Mouse (Mus musculus): ENCODE measurements around the gene Popdc3. TPM values are rescaled to one million over a fixed set of nuclear protein-coding genes. Genes with fewer than 3 reads are reported as not detected.

Gene Popdc3
- polyA plus RNA-seq, 1 experiment from 2014 or later = 1.2 TPM

GRCm38 (mm10) chr10:45298503-45298902, 120.6 kb downstream of the Popdc3 start:
- no peaks in the 10 kb centered on the region for H3K36me3 ChIP-seq
- H3K27me3 ChIP-seq (ENCODE audit: low read depth, poor library complexity, severe bottlenecking) = no peaks in the 10 kb centered on the region
- H3K4me1 ChIP-seq = peaks cover 2% of the 10 kb centered on the region; the same call in 1 of the 2 replicates
- no peak overlapping the region for H3K4me3 ChIP-seq
- no peaks in the 10 kb centered on the region for H3K9me3 ChIP-seq (replicated peaks)
- WGBS = 90% methylated on average over 6 of the region's 6 CpGs
- DNase-seq (ENCODE audit: low spot score) = no peak
- no peak overlapping the region for H3K27ac ChIP-seq

GRCm38 (mm10) chr10:45299509-45299908, 121.6 kb downstream of the Popdc3 start:
- Histone ChIP-seq H3K36me3 (no peaks in the 10 kb centered on the region), H3K27me3 (ENCODE audit: low read depth, poor library complexity, severe bottlenecking) (no peaks in the 10 kb centered on the region), H3K27ac (no peak overlapping the region)

GRCm38 (mm10) chr10:45303315-45304036, 125.6 kb downstream of the Popdc3 start:
- no peak overlapping the region for H3K27ac ChIP-seq
- H3K4me3 ChIP-seq = no peak overlapping the region
- 51% methylated on average over 14 of the region's 14 CpGs for WGBS
- no peaks in the 10 kb centered on the region for H3K36me3 ChIP-seq
- no peaks in the 10 kb centered on the region for H3K27me3 ChIP-seq (ENCODE audit: low read depth, poor library complexity, severe bottlenecking)
- no peak for DNase-seq (ENCODE audit: low spot score)
- H3K4me1 ChIP-seq = peaks cover 6% of the 10 kb centered on the region; the same call in 1 of the 2 replicates
- no peaks in the 10 kb centered on the region for H3K9me3 ChIP-seq (replicated peaks)

More at GRCm38 (mm10) chr10:45299509-45299908, 121.6 kb downstream of the Popdc3 start:
- DNase-seq (ENCODE audit: low spot score) = no peak
- Histone ChIP-seq H3K4me1 (peaks cover 6% of the 10 kb centered on the region; the same call in 1 of the 2 replicates), H3K9me3 (replicated peaks) (no peaks in the 10 kb centered on the region), H3K4me3 (no peak overlapping the region)
- WGBS = 91% methylated on average over 4 of the region's 4 CpGs

GRCm38 (mm10) chr10:45305173-45305572, 127.3 kb downstream of the Popdc3 start:
- Histone ChIP-seq H3K4me1 (peaks cover 6% of the 10 kb centered on the region; the same call in 1 of the 2 replicates), H3K36me3 (no peaks in the 10 kb centered on the region), H3K27me3 (ENCODE audit: low read depth, poor library complexity, severe bottlenecking) (no peaks in the 10 kb centered on the region), H3K27ac (no peak overlapping the region), H3K9me3 (replicated peaks) (no peaks in the 10 kb centered on the region), H3K4me3 (no peak overlapping the region)
- 92% methylated on average over 5 of the region's 5 CpGs for WGBS
- no peak for DNase-seq (ENCODE audit: low spot score)

- no peak for DNase-seq (ENCODE audit: low spot score)
- H3K4me3 ChIP-seq = no peak overlapping the region
- 83% methylated on average over 5 of the region's 5 CpGs for WGBS
These were observed 133.2 kb downstream of the Popdc3 start for GRCm38 (mm10) chr10:45311129-45311528.

GRCm38 (mm10) chr10:45311624-45312023, 133.7 kb downstream of the Popdc3 start:
- WGBS = 81% methylated on average over 7 of the region's 7 CpGs
- H3K36me3 ChIP-seq = no peaks in the 10 kb centered on the region
- DNase-seq (ENCODE audit: low spot score) = no peak
- no peaks in the 10 kb centered on the region for H3K9me3 ChIP-seq (replicated peaks)
- no peaks in the 10 kb centered on the region for H3K27me3 ChIP-seq (ENCODE audit: low read depth, poor library complexity, severe bottlenecking)
- H3K27ac ChIP-seq = no peak overlapping the region; the same call in 1 of the 2 replicates
- H3K4me1 ChIP-seq = peaks cover 4% of the 10 kb centered on the region; the same call in 1 of the 2 replicates
- H3K4me3 ChIP-seq = no peak overlapping the region

More at GRCm38 (mm10) chr10:45311129-45311528, 133.2 kb downstream of the Popdc3 start:
- H3K36me3 ChIP-seq = no peaks in the 10 kb centered on the region
- H3K4me1 ChIP-seq = peaks cover 4% of the 10 kb centered on the region; the same call in 1 of the 2 replicates
- H3K27ac ChIP-seq = no peak overlapping the region; the same call in 1 of the 2 replicates
- H3K27me3 ChIP-seq (ENCODE audit: low read depth, poor library complexity, severe bottlenecking) = no peaks in the 10 kb centered on the region
- no peaks in the 10 kb centered on the region for H3K9me3 ChIP-seq (replicated peaks)

GRCm38 (mm10) chr10:45314865-45315264, 137.0 kb downstream of the Popdc3 start:
- WGBS = 93% methylated on average over 16 of the region's 16 CpGs
- Histone ChIP-seq H3K27me3 (ENCODE audit: low read depth, poor library complexity, severe bottlenecking) (no peaks in the 10 kb centered on the region), H3K4me1 (peaks cover 4% of the 10 kb centered on the region; the same call in 1 of the 2 replicates), H3K36me3 (no peaks in the 10 kb centered on the region), H3K4me3 (no peak overlapping the region), H3K9me3 (replicated peaks) (peaks cover 2% of the 10 kb centered on the region; the same call in 1 of the 2 replicates), H3K27ac (no peak overlapping the region)
- DNase-seq (ENCODE audit: low spot score) = no peak

- H3K27ac ChIP-seq = no peak overlapping the region
- 86% methylated on average over 5 of the region's 5 CpGs for WGBS
- H3K9me3 ChIP-seq (replicated peaks) = peaks cover 2% of the 10 kb centered on the region; the same call in 1 of the 2 replicates
- no peak overlapping the region for H3K4me3 ChIP-seq
- H3K4me1 ChIP-seq = no peaks in the 10 kb centered on the region
- H3K36me3 ChIP-seq = no peaks in the 10 kb centered on the region
- H3K27me3 ChIP-seq (ENCODE audit: low read depth, poor library complexity, severe bottlenecking) = no peaks in the 10 kb centered on the region
- DNase-seq (ENCODE audit: low spot score) = no peak
These were observed 141.0 kb downstream of the Popdc3 start for GRCm38 (mm10) chr10:45318922-45319321.

- Histone ChIP-seq H3K36me3 (no peaks in the 10 kb centered on the region), H3K9me3 (replicated peaks) (peaks cover 2% of the 10 kb centered on the region; the same call in 1 of the 2 replicates), H3K27me3 (ENCODE audit: low read depth, poor library complexity, severe bottlenecking) (no peaks in the 10 kb centered on the region), H3K4me1 (no peaks in the 10 kb centered on the region), H3K4me3 (no peak overlapping the region), H3K27ac (no peak overlapping the region)
- WGBS = 92% methylated on average over 3 of the region's 3 CpGs
- no peak for DNase-seq (ENCODE audit: low spot score)
These were observed 142.4 kb downstream of the Popdc3 start for GRCm38 (mm10) chr10:45320296-45320695.

GRCm38 (mm10) chr10:45324159-45324558, 146.3 kb downstream of the Popdc3 start:
- Histone ChIP-seq H3K27ac (no peak overlapping the region), H3K4me1 (no peaks in the 10 kb centered on the region), H3K4me3 (no peak overlapping the region), H3K27me3 (ENCODE audit: low read depth, poor library complexity, severe bottlenecking) (no peaks in the 10 kb centered on the region), H3K9me3 (replicated peaks) (no peaks in the 10 kb centered on the region), H3K36me3 (no peaks in the 10 kb centered on the region)
- DNase-seq (ENCODE audit: low spot score) = no peak
- 72% methylated on average over 1 of the region's 1 CpGs for WGBS

- no peaks in the 10 kb centered on the region for H3K4me1 ChIP-seq
- H3K36me3 ChIP-seq = no peaks in the 10 kb centered on the region
- 82% methylated on average over 7 of the region's 7 CpGs for WGBS
- no peak overlapping the region for H3K27ac ChIP-seq
- DNase-seq (ENCODE audit: low spot score) = no peak
- H3K4me3 ChIP-seq = no peak overlapping the region
- H3K9me3 ChIP-seq (replicated peaks) = no peaks in the 10 kb centered on the region
- peaks cover 2% of the 10 kb centered on the region; the same call in 1 of the 2 replicates for H3K27me3 ChIP-seq (ENCODE audit: low read depth, poor library complexity, severe bottlenecking)
These were observed 150.5 kb downstream of the Popdc3 start for GRCm38 (mm10) chr10:45328196-45329000.

- H3K27me3 ChIP-seq (ENCODE audit: low read depth, poor library complexity, severe bottlenecking) = peaks cover 29% of the 10 kb centered on the region
- no peaks in the 10 kb centered on the region for H3K36me3 ChIP-seq
- H3K27ac ChIP-seq = no peak overlapping the region
- no peaks in the 10 kb centered on the region for H3K9me3 ChIP-seq (replicated peaks)
- DNase-seq (ENCODE audit: low spot score) = no peak
- 32% methylated on average over 7 of the region's 7 CpGs for WGBS
- peaks cover 11% of the 10 kb centered on the region for H3K4me1 ChIP-seq
- H3K4me3 ChIP-seq = peak overlapping the region; percentile 89
These were observed 157.0 kb downstream of the Popdc3 start for GRCm38 (mm10) chr10:45334925-45335324.
